Mouse (Mus musculus): ENCODE data around the gene Ptcd3. TPM values are rescaled to one million over a fixed set of nuclear protein-coding genes. Genes with fewer than 3 reads are reported as not detected.

Ptcd3 gene
- total RNA-seq (2023) = 10 to 100 TPM; 32.2 to 36.0 TPM

DNA sequence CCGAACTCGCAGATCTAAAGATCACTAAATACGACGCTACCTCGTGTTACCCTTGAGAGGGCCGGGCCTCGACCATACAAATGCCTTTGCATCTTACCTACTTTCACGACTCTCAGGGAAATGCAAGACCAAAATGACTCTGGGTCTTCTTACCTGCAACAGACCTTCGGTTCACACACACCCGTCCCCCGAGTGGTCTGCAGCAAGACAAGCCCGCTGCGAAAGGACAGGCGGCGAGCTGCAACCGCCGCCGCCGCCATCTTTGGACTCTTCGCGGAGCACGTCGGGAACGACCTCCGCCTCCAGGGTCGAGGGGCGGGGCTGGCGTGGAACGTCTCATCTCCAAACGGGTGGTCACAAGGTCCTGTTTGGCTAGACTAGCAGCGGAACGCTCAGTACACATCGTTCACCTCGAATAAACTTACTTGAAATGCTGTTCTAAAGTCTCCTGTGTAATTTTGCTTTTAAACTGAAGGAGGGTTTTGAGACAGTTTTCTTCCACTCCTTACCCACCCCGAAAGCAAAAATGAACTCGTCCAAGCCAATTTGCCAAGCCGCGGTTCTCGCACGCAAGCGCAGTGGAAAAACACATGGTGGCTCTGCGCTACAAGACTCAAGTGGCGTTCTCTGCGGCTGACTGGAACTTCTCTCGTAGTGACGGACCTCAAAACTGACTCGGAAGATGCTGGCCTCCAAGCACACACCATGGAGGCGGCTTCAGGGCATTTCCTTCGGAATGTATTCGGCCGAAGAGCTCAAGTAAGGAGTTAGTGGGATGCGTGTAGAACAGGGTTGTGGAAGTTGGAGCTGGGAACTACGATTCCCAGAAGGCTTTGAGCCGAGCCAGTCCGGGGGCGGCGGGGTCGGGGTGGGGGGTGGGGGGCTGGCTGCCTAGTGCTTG, at the start of gene Ptcd3, which contains the start of gene Polr1a:
Ptcd3 (minus strand) TSS at position 270 of the 901 bp plus-strand sequence.
Polr1a (plus strand) TSS at position 573 of the 901 bp plus-strand sequence.

GRCm38 (mm10) chr6:71830690-71831580, 77.6 kb downstream of the Ptcd3 start, which contains the start of gene Immt:
TSS of gene Immt (plus strand) at chr6:71831331.

Other genes with a start within 250 kb of the Ptcd3 start
- gene Reep1, start 201.2 kb downstream of the Ptcd3 start, total RNA-seq (2023) = under 1 TPM; 0.37 to 0.42 TPM
- gene Mrpl35, start 81.8 kb downstream of the Ptcd3 start, total RNA-seq (2023) = 10 to 100 TPM in 1 of 2 experiments, 1 to 10 TPM in 1; 9.2 to 15.8 TPM
- 10 to 100 TPM; 58.9 to 60.1 TPM for gene Immt, start 77.4 kb downstream of the Ptcd3 start, total RNA-seq (2023)
- 10 to 100 TPM; 37.7 to 52.8 TPM for gene Polr1a, start 303 bp upstream of the Ptcd3 start, total RNA-seq (2023)
- 100 to 1,000 TPM; 287 to 309 TPM for gene St3gal5, start 188.8 kb upstream of the Ptcd3 start, total RNA-seq (2023)

Measured in neutrophil, adult 83 days (primary cell).